Mouse (Mus musculus) cerebellum, postnatal 25 days (tissue): ENCODE measurements around the gene Smim20.

Source experiments
- DNase-seq, 2 experiments: peaks; one replicate each; pipeline ENCODE4 v3.0.0; 2021; ENCODE audit warnings: mixed read lengths in 2 of 2

The Smim20 gene

DNA sequence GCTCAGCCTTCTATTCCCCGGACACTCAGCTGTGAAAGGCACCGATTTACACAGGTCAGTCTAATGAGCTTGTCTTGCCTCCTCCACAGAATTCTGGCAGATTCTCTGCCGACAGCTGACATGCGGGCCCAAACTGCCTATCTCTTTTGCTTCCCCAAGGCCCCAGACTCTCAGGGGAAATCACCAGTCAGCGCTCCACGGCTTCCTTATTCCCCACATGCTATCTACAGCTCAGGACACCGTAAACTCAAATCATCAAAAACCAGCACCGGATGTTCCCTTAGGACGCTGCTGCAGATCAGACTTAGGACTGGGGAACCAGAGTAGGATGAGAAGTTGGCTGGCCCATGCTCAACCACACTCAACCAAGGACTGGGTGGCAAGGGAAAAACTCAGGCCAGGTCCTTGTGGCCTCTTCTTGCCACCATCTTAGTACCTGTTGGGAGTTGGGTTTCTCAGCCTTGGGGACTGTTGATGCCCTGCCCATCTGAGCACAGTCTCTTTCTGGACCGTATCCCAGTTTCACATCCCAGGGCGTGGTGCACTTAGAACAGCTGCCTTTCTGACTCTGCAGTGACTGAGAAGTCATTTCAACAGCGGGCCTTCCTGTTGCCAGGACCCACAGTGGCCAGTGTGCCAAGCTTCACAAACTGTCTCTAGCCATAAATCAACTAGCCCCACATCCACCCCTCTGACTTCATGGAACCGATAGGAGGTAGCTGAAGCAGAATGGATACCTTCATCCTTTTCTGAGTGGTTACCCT lies 47.7 kb downstream of the Smim20 start:
- no peak for DNase-seq

GRCm38 (mm10) chr5:53315829-53316228 lies 48.9 kb downstream of the Smim20 start:
- DNase-seq = no peak

- no peak for DNase-seq
These were observed 50.5 kb downstream of the Smim20 start for GRCm38 (mm10) chr5:53317396-53317795.

GRCm38 (mm10) chr5:53317885-53318466 lies 51.1 kb downstream of the Smim20 start:
- DNase-seq = no peak

DNA sequence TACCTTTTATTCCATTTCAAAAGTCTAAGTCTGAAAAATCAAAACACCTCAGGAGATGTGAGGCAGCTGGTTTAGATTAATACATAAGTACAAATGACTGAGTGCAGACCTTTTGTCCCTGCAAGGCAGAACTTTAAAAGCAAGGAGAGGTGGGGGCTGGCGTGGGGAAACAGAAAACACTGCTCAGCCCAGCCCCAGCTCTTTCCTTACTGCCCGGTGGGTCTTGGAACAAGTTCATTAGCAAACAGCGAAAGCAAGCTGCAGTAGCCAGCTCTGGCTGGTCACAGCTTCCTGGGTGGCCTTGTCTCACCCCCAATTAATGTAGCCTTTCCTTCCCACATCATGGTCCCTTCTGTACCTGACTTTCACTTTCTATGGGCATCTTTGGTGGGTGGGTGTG lies 53.4 kb downstream of the Smim20 start:
- no peak for DNase-seq

DNA sequence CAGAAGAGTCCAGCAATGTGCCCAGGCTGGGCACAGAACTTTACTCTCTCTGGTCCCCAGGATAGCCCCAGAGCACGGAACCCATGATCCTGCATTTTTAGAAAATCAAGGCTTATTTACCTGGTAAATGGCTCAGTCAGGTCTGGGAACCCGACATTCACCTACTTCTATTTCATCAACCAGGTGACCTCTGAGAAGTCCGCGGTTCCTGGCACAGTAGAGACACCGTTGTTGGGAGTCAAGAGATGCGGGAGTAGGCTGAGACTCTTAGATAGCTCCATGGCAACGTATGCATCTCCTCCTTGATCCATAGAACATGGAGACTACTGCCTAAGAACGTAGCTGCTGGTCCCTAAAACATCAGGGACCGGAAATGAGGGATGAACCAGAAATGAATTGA lies 55.0 kb downstream of the Smim20 start:
- DNase-seq = no peak

DNA sequence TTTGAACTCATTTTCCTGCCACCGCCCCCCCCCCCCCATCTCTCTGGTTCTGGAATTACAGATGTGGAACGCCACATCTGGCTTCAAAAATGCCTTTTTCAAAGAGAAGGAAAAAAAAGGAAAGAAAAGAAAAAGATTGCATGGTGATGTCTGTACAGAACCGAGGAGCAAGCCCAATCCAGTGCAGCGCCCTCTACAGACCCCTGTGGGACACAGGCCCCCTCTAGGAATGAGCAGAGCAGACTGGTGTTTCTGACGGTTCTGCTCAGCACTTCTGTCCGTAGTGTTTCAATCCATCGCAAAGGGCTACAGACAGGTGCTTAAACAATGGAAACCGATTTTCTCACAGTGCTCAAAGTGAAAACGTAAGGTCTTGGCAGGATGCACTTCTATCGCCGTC lies 55.6 kb downstream of the Smim20 start:
- no peak for DNase-seq

- peak; percentile 18 to 28 for DNase-seq
These were observed 56.2 kb downstream of the Smim20 start for GRCm38 (mm10) chr5:53323121-53323520.

GRCm38 (mm10) chr5:53324256-53324655 lies 57.4 kb downstream of the Smim20 start:
- no peak for DNase-seq

DNA sequence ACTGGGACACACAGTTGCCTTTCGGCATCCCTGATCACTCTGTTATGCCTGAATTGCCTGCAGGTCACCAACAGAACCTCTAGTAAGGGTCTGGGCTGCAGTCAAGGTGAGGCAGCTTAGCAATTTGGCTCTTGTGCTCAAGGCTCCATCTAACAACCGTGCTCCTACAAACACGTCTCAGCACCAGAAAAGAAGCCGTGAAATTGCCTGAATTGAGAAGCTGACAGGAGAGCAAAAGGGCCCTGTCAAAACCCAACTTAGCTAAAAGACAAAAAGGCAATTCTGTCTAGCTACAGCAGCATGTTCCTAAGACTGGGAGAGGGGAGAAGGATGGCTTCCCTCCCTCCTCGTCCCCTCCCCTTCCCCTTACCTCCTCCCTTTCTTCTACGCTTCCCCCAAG lies 57.9 kb downstream of the Smim20 start:
- no peak for DNase-seq

- DNase-seq = peak; percentile 82 to 87
These were observed 59.1 kb downstream of the Smim20 start for GRCm38 (mm10) chr5:53326023-53326422.

GRCm38 (mm10) chr5:53326491-53326890 lies 59.6 kb downstream of the Smim20 start:
- DNase-seq = no peak
